Mouse (Mus musculus) E14TG2a.4 (cell line): ENCODE data around the gene Foxp1.

Experiments
- CTCF ChIP-seq: conservative IDR thresholded peaks from 2 replicates; pipeline ENCODE4 v1.5.1; 2014; ENCODE audit warnings: low read length
- POU5F1 ChIP-seq: IDR thresholded peaks from 2 replicates; pipeline ENCODE4 v1.6.1; 2014; ENCODE audit warnings: low read length, borderline replicate concordance

- TF ChIP-seq CTCF: no peak
- no peak for TF ChIP-seq POU5F1
These were observed 280.7 kb downstream of the Foxp1 start for GRCm38 (mm10) chr6:99241625-99242395.
